Mouse (Mus musculus): ENCODE measurements around the gene Lypd6b.

Gene Lypd6b

GRCm38 (mm10) chr2:49771172-49771571 lies 16.3 kb upstream of the Lypd6b start:
- no peak for DNase-seq

GRCm38 (mm10) chr2:49773194-49773931 lies 14.1 kb upstream of the Lypd6b start:
- no peak for DNase-seq

- DNase-seq: no peak
These were observed 13.3 kb upstream of the Lypd6b start for GRCm38 (mm10) chr2:49774180-49774579.

- DNase-seq: no peak
These were observed 12.3 kb upstream of the Lypd6b start for GRCm38 (mm10) chr2:49775187-49775586.

GRCm38 (mm10) chr2:49775735-49776134 lies 11.8 kb upstream of the Lypd6b start:
- peak in 1 of 2 experiments; percentile 29 for DNase-seq

- no peak for DNase-seq
These were observed 11.1 kb upstream of the Lypd6b start for GRCm38 (mm10) chr2:49776407-49776806.

GRCm38 (mm10) chr2:49788051-49788418 lies 547 bp downstream of the Lypd6b start:
- DNase-seq: no peak

GRCm38 (mm10) chr2:49788643-49789042 lies 1.2 kb downstream of the Lypd6b start:
- DNase-seq: no peak

GRCm38 (mm10) chr2:49789078-49789477 lies 1.6 kb downstream of the Lypd6b start:
- no peak for DNase-seq

GRCm38 (mm10) chr2:49789504-49789903 lies 2.0 kb downstream of the Lypd6b start:
- no peak for DNase-seq

- no peak for DNase-seq
These were observed 10.1 kb downstream of the Lypd6b start for GRCm38 (mm10) chr2:49797444-49798143.

- no peak for DNase-seq
These were observed 17.0 kb downstream of the Lypd6b start for GRCm38 (mm10) chr2:49804448-49804847.

GRCm38 (mm10) chr2:49805736-49806371 lies 18.4 kb downstream of the Lypd6b start:
- no peak for DNase-seq

GRCm38 (mm10) chr2:49809496-49809895 lies 22.0 kb downstream of the Lypd6b start:
- no peak for DNase-seq

- no peak for DNase-seq
These were observed 23.9 kb downstream of the Lypd6b start for GRCm38 (mm10) chr2:49811420-49811819.

GRCm38 (mm10) chr2:49811871-49812363 lies 24.4 kb downstream of the Lypd6b start:
- peak; percentile 34 to 52 for DNase-seq

- DNase-seq: no peak
These were observed 25.7 kb downstream of the Lypd6b start for GRCm38 (mm10) chr2:49813151-49813550.

GRCm38 (mm10) chr2:49814011-49814410 lies 26.5 kb downstream of the Lypd6b start:
- DNase-seq: no peak

GRCm38 (mm10) chr2:49815696-49816320 lies 28.3 kb downstream of the Lypd6b start:
- DNase-seq: no peak

- DNase-seq: no peak
These were observed 29.1 kb downstream of the Lypd6b start for GRCm38 (mm10) chr2:49816549-49816948.

GRCm38 (mm10) chr2:49817151-49817550 lies 29.7 kb downstream of the Lypd6b start:
- no peak for DNase-seq

- no peak for DNase-seq
These were observed 30.6 kb downstream of the Lypd6b start for GRCm38 (mm10) chr2:49818126-49818525.

- DNase-seq: no peak
These were observed 34.8 kb downstream of the Lypd6b start for GRCm38 (mm10) chr2:49822312-49822711.
